Mouse (Mus musculus) liver, adult 2 months (tissue): ENCODE results near the gene Mlx. TPM values are rescaled to one million over a fixed set of nuclear protein-coding genes. Genes with fewer than 3 reads are reported as not detected.

Source experiments
- DNase-seq: peaks from one replicate; pipeline ENCODE4 v3.0.0-alpha.2; 2011; ENCODE audit warnings: low read depth, low spot score; ENCODE audit errors: extremely low read depth
- H3K27ac ChIP-seq: fragments of 200-500 bp; replicated peaks from 2 replicates; pipeline ENCODE4 v1.5.1; 2012; ENCODE audit warnings: low read depth, mild to moderate bottlenecking, control low read depth, inconsistent platforms, low read length; ENCODE audit not compliant: insufficient read depth
- H3K27me3 ChIP-seq: fragments of 200-500 bp; 2 replicates; pipeline ENCODE4 v1.6.1; 2012; ENCODE audit warnings: mild to moderate bottlenecking, moderate library complexity, low read length, inconsistent platforms; ENCODE audit not compliant: control insufficient read depth, insufficient read depth
- H3K36me3 ChIP-seq: fragments of 200-500 bp; 2 replicates; pipeline ENCODE4 v1.6.1; 2012; ENCODE audit warnings: low read length, inconsistent platforms; ENCODE audit not compliant: control insufficient read depth, insufficient read depth
- H3K4me1 ChIP-seq: fragments of 200-500 bp; 2 replicates; pipeline ENCODE4 v1.6.1; 2011; ENCODE audit warnings: low read length; ENCODE audit not compliant: control insufficient read depth, insufficient read depth
- H3K4me3 ChIP-seq: fragments of 200-500 bp; 2 replicates; pipeline ENCODE4 v1.5.1; 2011; ENCODE audit warnings: low read depth, mild to moderate bottlenecking, control low read depth, low read length, moderate library complexity; ENCODE audit not compliant: insufficient read depth
- H3K79me2 ChIP-seq: fragments of 200-500 bp; 2 replicates; pipeline ENCODE4 v1.6.1; 2012; ENCODE audit warnings: inconsistent platforms, mild to moderate bottlenecking, low read length, moderate library complexity; ENCODE audit not compliant: control insufficient read depth, insufficient read depth
- H3K9ac ChIP-seq: fragments of 200-500 bp; 2 replicates; pipeline ENCODE4 v1.6.1; 2012; ENCODE audit warnings: low read depth, mild to moderate bottlenecking, control low read depth, inconsistent platforms, low read length
- CTCF ChIP-seq: fragments of 200-500 bp; IDR thresholded peaks from 2 replicates; pipeline ENCODE4 v1.5.1; 2011; ENCODE audit warnings: low read depth, low read length, control low read depth
- POLR2A ChIP-seq: fragments of 200-500 bp; IDR thresholded peaks from 2 replicates; pipeline ENCODE4 v1.6.1; 2011; ENCODE audit warnings: low read length, control low read depth; ENCODE audit not compliant: insufficient read depth; ENCODE audit errors: extremely low read depth
- WGBS: fragments of 180-500 bp; shearing (Covaris S2); methylation state at CpG from one replicate; pipeline ENCODE4 v1.1.7; 2018; 5-methylcytosine and 5-hydroxymethylcytosine counted together
- polyA plus RNA-seq: library from polyadenylated mRNA; depleted of rRNA; stranded (reverse); fragments of >200 nt; gene quantifications from 2 replicates; pipeline ENCODE4 v1.2.3, GENCODE M21; 2012
- total RNA-seq: library from RNA; depleted of rRNA; stranded (reverse); fragments of >200 nt; gene quantifications from 2 replicates; pipeline ENCODE4 v1.2.3, GENCODE M21; 2014

Gene Mlx
- total and polyA plus RNA-seq, 2 experiments: 33.5 to 34.8 TPM

- Histone ChIP-seq H3K9ac (peak overlapping the region; percentile 94), H3K79me2 (peaks cover 6% of the 10 kb centered on the region; the same call in 1 of the 2 replicates), H3K4me1 (peaks cover 24% of the 10 kb centered on the region), H3K4me3 (peak overlapping the region; percentile 85), H3K36me3 (no peaks in the 10 kb centered on the region), H3K27ac (peak overlapping the region; percentile 90), H3K27me3 (no peaks in the 10 kb centered on the region)
- WGBS: 6% methylated on average over 19 of the region's 19 CpGs
- TF ChIP-seq POLR2A (no peak), CTCF (no peak)
- peak; percentile 76 for DNase-seq
Measured at GRCm38 (mm10) chr11:101083083-101083697, 3.9 kb upstream of the Mlx start.

DNA sequence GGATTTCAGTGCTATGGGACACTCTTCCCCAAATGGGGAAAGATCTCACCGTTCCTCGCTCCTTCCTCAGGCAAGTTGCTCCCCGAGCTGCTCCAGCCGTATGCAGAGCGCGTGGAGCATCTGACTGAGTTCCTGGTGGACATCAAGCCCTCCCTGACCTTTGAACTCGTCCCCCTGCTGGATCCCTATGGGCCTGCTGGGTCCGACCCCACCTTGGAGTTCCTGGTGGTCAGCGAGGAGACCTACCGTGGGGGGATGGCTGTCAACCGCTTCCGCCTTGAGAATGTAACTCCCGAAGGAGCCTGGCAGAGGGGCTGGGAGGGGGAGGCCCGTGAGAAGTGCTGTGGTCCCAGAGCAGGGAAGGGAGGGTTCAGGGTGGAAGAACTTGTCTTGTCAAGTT is 2.8 kb upstream of the Mlx start:
- peaks cover 3% of the 10 kb centered on the region; the same call in 1 of the 2 replicates for H3K36me3 ChIP-seq
- no peaks in the 10 kb centered on the region for H3K27me3 ChIP-seq
- no peak overlapping the region for H3K4me3 ChIP-seq
- no peak overlapping the region for H3K9ac ChIP-seq
- DNase-seq: no peak
- 90% methylated on average over 14 of the region's 14 CpGs for WGBS
- peaks cover 24% of the 10 kb centered on the region for H3K4me1 ChIP-seq
- H3K79me2 ChIP-seq: peaks cover 6% of the 10 kb centered on the region; the same call in 1 of the 2 replicates
- 0 out of 2 replicates have a peak overlapping the region, but pooled peaks have one; percentile 2 for H3K27ac ChIP-seq
- TF ChIP-seq CTCF: no peak
- TF ChIP-seq POLR2A: no peak

DNA sequence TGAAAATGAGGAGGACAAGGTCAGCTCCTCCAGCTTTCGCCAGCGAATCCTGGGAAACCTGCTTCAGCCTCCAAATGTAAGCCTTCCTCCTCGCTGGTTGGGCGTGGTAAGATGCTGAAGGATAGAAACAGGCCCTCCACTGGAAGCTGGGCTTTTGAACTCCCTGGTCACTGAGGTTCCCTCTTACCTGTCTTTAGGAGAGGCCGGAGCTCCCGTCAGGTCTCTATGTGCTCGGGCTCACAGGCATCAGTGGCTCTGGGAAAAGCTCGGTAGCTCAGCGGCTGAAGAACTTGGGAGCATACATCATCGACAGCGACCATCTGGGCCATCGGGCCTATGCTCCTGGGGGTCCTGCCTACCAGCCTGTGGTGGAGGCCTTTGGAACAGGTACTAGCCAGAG is 2.3 kb upstream of the Mlx start:
- WGBS: 95% methylated on average over 12 of the region's 12 CpGs
- DNase-seq: no peak
- H3K27me3 ChIP-seq: no peaks in the 10 kb centered on the region
- H3K36me3 ChIP-seq: peaks cover 7% of the 10 kb centered on the region; the same call in 1 of the 2 replicates
- H3K4me3 ChIP-seq: no peak overlapping the region
- H3K79me2 ChIP-seq: peaks cover 6% of the 10 kb centered on the region; the same call in 1 of the 2 replicates
- TF ChIP-seq CTCF (no peak), POLR2A (no peak)
- H3K9ac ChIP-seq: no peak overlapping the region
- H3K27ac ChIP-seq: no peak overlapping the region
- H3K4me1 ChIP-seq: peaks cover 24% of the 10 kb centered on the region

GRCm38 (mm10) chr11:101085617-101086322 is 1.3 kb upstream of the Mlx start:
- TF ChIP-seq POLR2A (no peak), CTCF (no peak)

DNA sequence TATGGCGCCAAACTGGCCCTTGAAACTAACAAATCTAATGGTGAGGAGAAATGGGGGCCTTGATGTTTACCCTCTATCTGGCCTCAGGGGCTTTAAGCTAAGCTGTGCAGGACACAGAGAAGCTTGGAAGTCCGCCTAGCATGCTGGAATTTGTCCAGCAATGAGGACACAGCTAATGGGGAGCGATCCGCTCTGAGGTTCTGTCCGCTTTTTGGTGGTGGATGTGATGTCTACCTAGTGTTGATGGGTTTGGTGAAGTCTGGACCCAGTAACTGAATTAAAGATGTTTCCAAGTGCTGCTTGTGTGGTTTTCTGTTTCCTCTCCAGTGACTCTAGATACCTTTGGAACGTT is 778 bp upstream of the Mlx start:
- Histone ChIP-seq H3K4me1 (peaks cover 18% of the 10 kb centered on the region), H3K79me2 (peaks cover 6% of the 10 kb centered on the region; the same call in 1 of the 2 replicates), H3K9ac (no peak overlapping the region), H3K4me3 (no peak overlapping the region), H3K27me3 (no peaks in the 10 kb centered on the region), H3K36me3 (peaks cover 20% of the 10 kb centered on the region), H3K27ac (no peak overlapping the region)
- 58% methylated on average over 6 of the region's 6 CpGs for WGBS
- no peak for DNase-seq
- no peak for TF ChIP-seq CTCF
- no peak for TF ChIP-seq POLR2A

More at GRCm38 (mm10) chr11:101085617-101086322, 1.3 kb upstream of the Mlx start:
- 91% methylated on average over 18 of the region's 18 CpGs for WGBS
- Histone ChIP-seq H3K27me3 (no peaks in the 10 kb centered on the region), H3K4me1 (peaks cover 23% of the 10 kb centered on the region), H3K27ac (no peak overlapping the region), H3K36me3 (peaks cover 16% of the 10 kb centered on the region), H3K4me3 (no peak overlapping the region), H3K9ac (no peak overlapping the region), H3K79me2 (peaks cover 6% of the 10 kb centered on the region; the same call in 1 of the 2 replicates)
- DNase-seq: peak; percentile 73

- peaks cover 15% of the 10 kb centered on the region for H3K4me1 ChIP-seq
Measured at GRCm38 (mm10) chr11:101087682-101088055, 592 bp downstream of the Mlx start.

More at GRCm38 (mm10) chr11:101087682-101088055, 592 bp downstream of the Mlx start:
- Histone ChIP-seq H3K9ac (peak overlapping the region; percentile 80), H3K36me3 (peaks cover 30% of the 10 kb centered on the region), H3K4me3 (peak overlapping the region; percentile 76), H3K27me3 (no peaks in the 10 kb centered on the region), H3K27ac (peak overlapping the region; percentile 48), H3K79me2 (peaks cover 6% of the 10 kb centered on the region; the same call in 1 of the 2 replicates)
- peak; percentile 77 for DNase-seq
- TF ChIP-seq CTCF (no peak), POLR2A (no peak)
- WGBS: 3% methylated on average over 8 of the region's 8 CpGs
